Mouse (Mus musculus) embryonic facial prominence, embryonic 12.5 days (tissue): ENCODE results near the gene Ncor2. TPM values are rescaled to one million over a fixed set of nuclear protein-coding genes. Genes with fewer than 3 reads are reported as not detected.
A peak's percentile ranks its signal among the peaks of the same experiment; 100 is the strongest.

Experiments used
- ATAC-seq: fragments of 200-750 bp; cut with Nextera tagmentation; 2 replicates; pipeline ENCODE4 v1.8.0; 2017; ENCODE audit not compliant: insufficient number of reproducible peaks, insufficient read depth, low FRiP score, low TSS enrichment
- H3K27ac ChIP-seq: fragments of 300-500 bp; sonication (generic); 2 replicates; pipeline ENCODE4 v1.5.1; 2016; ENCODE audit warnings: mild to moderate bottlenecking
- H3K27me3 ChIP-seq: fragments of 300-500 bp; sonication (generic); 2 replicates; pipeline ENCODE4 v1.6.1; 2016; ENCODE audit warnings: mild to moderate bottlenecking, moderate library complexity
- H3K36me3 ChIP-seq: fragments of 300-500 bp; sonication (generic); 2 replicates; pipeline ENCODE4 v1.6.1; 2016; ENCODE audit warnings: mild to moderate bottlenecking
- H3K4me1 ChIP-seq: fragments of 300-500 bp; sonication (generic); 2 replicates; pipeline ENCODE4 v1.6.1; 2016
- H3K4me2 ChIP-seq: fragments of 300-500 bp; sonication (generic); replicated peaks from 2 replicates; pipeline ENCODE4 v1.6.1; 2016; ENCODE audit warnings: mild to moderate bottlenecking, moderate library complexity
- H3K4me3 ChIP-seq: fragments of 300-500 bp; sonication (generic); 2 replicates; pipeline ENCODE4 v1.5.1; 2016; ENCODE audit warnings: mild to moderate bottlenecking
- H3K9ac ChIP-seq: fragments of 300-500 bp; sonication (generic); 2 replicates; pipeline ENCODE4 v1.6.1; 2016; ENCODE audit warnings: mild to moderate bottlenecking, moderate library complexity
- H3K9me3 ChIP-seq: fragments of 300-500 bp; sonication (generic); 2 replicates; pipeline ENCODE4 v1.6.1; 2016; ENCODE audit warnings: mild to moderate bottlenecking, moderate library complexity
- WGBS: fragments of 180-500 bp; shearing (Covaris S2); methylation state at CpG from one replicate; pipeline ENCODE4 v1.1.7; 2016; 5-methylcytosine and 5-hydroxymethylcytosine counted together
- polyA plus RNA-seq: library from polyadenylated mRNA; unstranded; fragments of >200 nt; fragmentation: Nextera tagmentation; extraction: Ambion mirVana; gene quantifications from 2 replicates; pipeline ENCODE4 v1.2.1, GENCODE M21; 2016

The Ncor2 gene
- polyA plus RNA-seq, 1 experiment from 2014 or later, result 31.6 TPM

GRCm38 (mm10) chr5:125080787-125081317 is 98.2 kb downstream of the Ncor2 start:
- Histone ChIP-seq H3K4me1 (0 out of 2 replicates have a peak, but pooled peaks cover 3% of the 10 kb centered on the region), H3K9ac (no peak overlapping the region), H3K9me3 (no peaks in the 10 kb centered on the region), H3K27me3 (no peaks in the 10 kb centered on the region), H3K36me3 (peaks cover 97% of the 10 kb centered on the region), H3K27ac (0 out of 2 replicates have a peak overlapping the region, but pooled peaks have one; percentile 27), H3K4me3 (no peak overlapping the region), H3K4me2 (no peak overlapping the region)
- 86% methylated on average over 10 of the region's 10 CpGs for WGBS
- no peak for ATAC-seq

- peaks cover 97% of the 10 kb centered on the region for H3K36me3 ChIP-seq
- no peak overlapping the region for H3K4me2 ChIP-seq
- H3K4me3 ChIP-seq, result no peak overlapping the region
- no peak overlapping the region for H3K9ac ChIP-seq
- no peaks in the 10 kb centered on the region for H3K9me3 ChIP-seq
- WGBS, result 83% methylated on average over 4 of the region's 4 CpGs
- no peak for ATAC-seq
- H3K27ac ChIP-seq, result no peak overlapping the region
- H3K27me3 ChIP-seq, result no peaks in the 10 kb centered on the region
- H3K4me1 ChIP-seq, result 0 out of 2 replicates have a peak, but pooled peaks cover 3% of the 10 kb centered on the region
Observed at GRCm38 (mm10) chr5:125080352-125080751, 98.7 kb downstream of the Ncor2 start.

GRCm38 (mm10) chr5:125078220-125078619 is 100.8 kb downstream of the Ncor2 start:
- WGBS, result 82% methylated on average over 5 of the region's 5 CpGs
- Histone ChIP-seq H3K27ac (no peak overlapping the region), H3K4me3 (no peak overlapping the region), H3K4me2 (no peak overlapping the region), H3K9me3 (no peaks in the 10 kb centered on the region), H3K27me3 (no peaks in the 10 kb centered on the region), H3K36me3 (peaks cover 82% of the 10 kb centered on the region), H3K4me1 (0 out of 2 replicates have a peak, but pooled peaks cover 3% of the 10 kb centered on the region), H3K9ac (no peak overlapping the region)
- ATAC-seq, result no peak

- H3K4me3 ChIP-seq, result no peak overlapping the region
- H3K9ac ChIP-seq, result no peak overlapping the region
- ATAC-seq, result no peak
- no peaks in the 10 kb centered on the region for H3K27me3 ChIP-seq
- WGBS, result 82% methylated on average over 9 of the region's 9 CpGs
- H3K4me2 ChIP-seq, result no peak overlapping the region
- 0 out of 2 replicates have a peak, but pooled peaks cover under 1% of the 10 kb centered on the region for H3K4me1 ChIP-seq
- H3K27ac ChIP-seq, result no peak overlapping the region
- H3K9me3 ChIP-seq, result no peaks in the 10 kb centered on the region
- H3K36me3 ChIP-seq, result peaks cover 74% of the 10 kb centered on the region
Observed at GRCm38 (mm10) chr5:125076183-125076582, 102.8 kb downstream of the Ncor2 start.

GRCm38 (mm10) chr5:125074571-125075171 is 104.3 kb downstream of the Ncor2 start:
- Histone ChIP-seq H3K36me3 (peaks cover 68% of the 10 kb centered on the region), H3K9me3 (no peaks in the 10 kb centered on the region), H3K27me3 (no peaks in the 10 kb centered on the region), H3K4me1 (peaks cover 15% of the 10 kb centered on the region), H3K9ac (no peak overlapping the region), H3K27ac (no peak overlapping the region), H3K4me2 (no peak overlapping the region), H3K4me3 (no peak overlapping the region)
- no peak for ATAC-seq
- WGBS, result 70% methylated on average over 10 of the region's 10 CpGs

GRCm38 (mm10) chr5:125073896-125074295 is 105.1 kb downstream of the Ncor2 start:
- Histone ChIP-seq H3K4me2 (no peak overlapping the region), H3K27ac (no peak overlapping the region), H3K36me3 (peaks cover 66% of the 10 kb centered on the region), H3K27me3 (no peaks in the 10 kb centered on the region), H3K9ac (no peak overlapping the region), H3K4me3 (no peak overlapping the region), H3K9me3 (no peaks in the 10 kb centered on the region), H3K4me1 (peaks cover 22% of the 10 kb centered on the region)
- WGBS, result 98% methylated on average over 8 of the region's 8 CpGs
- no peak for ATAC-seq

GRCm38 (mm10) chr5:125073335-125073734 is 105.7 kb downstream of the Ncor2 start:
- Histone ChIP-seq H3K27me3 (no peaks in the 10 kb centered on the region), H3K9me3 (no peaks in the 10 kb centered on the region), H3K36me3 (peaks cover 66% of the 10 kb centered on the region), H3K9ac (no peak overlapping the region), H3K27ac (no peak overlapping the region), H3K4me1 (peaks cover 24% of the 10 kb centered on the region), H3K4me3 (no peak overlapping the region), H3K4me2 (no peak overlapping the region)
- whole genome bisulfite sequencing, result 90% methylated on average over 4 of the region's 4 CpGs
- no peak for ATAC-seq

GRCm38 (mm10) chr5:125072425-125072824 is 106.6 kb downstream of the Ncor2 start:
- no peak overlapping the region for H3K9ac ChIP-seq
- H3K4me1 ChIP-seq, result peaks cover 27% of the 10 kb centered on the region
- ATAC-seq, result no peak
- peaks cover 66% of the 10 kb centered on the region for H3K36me3 ChIP-seq
- no peak overlapping the region for H3K4me3 ChIP-seq
- WGBS, result 89% methylated on average over 7 of the region's 7 CpGs
- no peak overlapping the region for H3K4me2 ChIP-seq
- no peaks in the 10 kb centered on the region for H3K9me3 ChIP-seq
- no peak overlapping the region for H3K27ac ChIP-seq
- H3K27me3 ChIP-seq, result no peaks in the 10 kb centered on the region

GRCm38 (mm10) chr5:125071919-125072318 is 107.1 kb downstream of the Ncor2 start:
- 0 out of 2 replicates have a peak overlapping the region, but pooled peaks have one; percentile 31 for H3K27ac ChIP-seq
- H3K4me1 ChIP-seq, result peaks cover 27% of the 10 kb centered on the region
- peaks cover 66% of the 10 kb centered on the region for H3K36me3 ChIP-seq
- no peak overlapping the region for H3K4me2 ChIP-seq
- H3K27me3 ChIP-seq, result no peaks in the 10 kb centered on the region
- 72% methylated on average over 4 of the region's 4 CpGs for WGBS
- no peaks in the 10 kb centered on the region for H3K9me3 ChIP-seq
- no peak overlapping the region for H3K4me3 ChIP-seq
- no peak for ATAC-seq
- H3K9ac ChIP-seq, result no peak overlapping the region

GRCm38 (mm10) chr5:125070399-125070798 is 108.6 kb downstream of the Ncor2 start:
- peaks cover 66% of the 10 kb centered on the region for H3K36me3 ChIP-seq

GRCm38 (mm10) chr5:125069916-125070315 is 109.1 kb downstream of the Ncor2 start:
- WGBS, result 80% methylated on average over 5 of the region's 5 CpGs
- Histone ChIP-seq H3K4me3 (no peak overlapping the region), H3K27ac (peak overlapping the region; percentile 82; the same call in 1 of the 2 replicates), H3K36me3 (peaks cover 71% of the 10 kb centered on the region), H3K4me1 (peaks cover 27% of the 10 kb centered on the region), H3K27me3 (no peaks in the 10 kb centered on the region), H3K9ac (no peak overlapping the region), H3K9me3 (no peaks in the 10 kb centered on the region), H3K4me2 (no peak overlapping the region)
- no peak for ATAC-seq

More at GRCm38 (mm10) chr5:125070399-125070798, 108.6 kb downstream of the Ncor2 start:
- Histone ChIP-seq H3K4me2 (no peak overlapping the region), H3K9me3 (no peaks in the 10 kb centered on the region), H3K27me3 (no peaks in the 10 kb centered on the region), H3K27ac (peak overlapping the region; percentile 82; the same call in 1 of the 2 replicates), H3K9ac (no peak overlapping the region), H3K4me1 (peaks cover 27% of the 10 kb centered on the region), H3K4me3 (no peak overlapping the region)
- 63% methylated on average over 2 of the region's 2 CpGs for WGBS
- no peak for ATAC-seq

GRCm38 (mm10) chr5:125069426-125069825 is 109.6 kb downstream of the Ncor2 start:
- H3K36me3 ChIP-seq, result peaks cover 76% of the 10 kb centered on the region
- no peak for ATAC-seq
- WGBS, result 40% methylated on average over 5 of the region's 5 CpGs

More at GRCm38 (mm10) chr5:125069426-125069825, 109.6 kb downstream of the Ncor2 start:
- Histone ChIP-seq H3K9ac (no peak overlapping the region), H3K9me3 (no peaks in the 10 kb centered on the region), H3K4me1 (peaks cover 27% of the 10 kb centered on the region), H3K4me2 (no peak overlapping the region), H3K27ac (peak overlapping the region; percentile 82; the same call in 1 of the 2 replicates), H3K27me3 (no peaks in the 10 kb centered on the region), H3K4me3 (no peak overlapping the region)
